Mouse (Mus musculus): ENCODE measurements around the gene Olfr430.

GRCm38 (mm10) chr1:174052981-174053380 is 13.4 kb upstream of the Olfr430 start:
- TF ChIP-seq CTCF (IDR thresholded peaks at IDR 0.05; ENCODE audit: extremely low read depth, insufficient read length, insufficient replicate concordance, low read depth, low read length) (no peak), POLR2A (IDR thresholded peaks at IDR 0.05; ENCODE audit: low read depth, low read length) (no peak)
